ENCODE assay signal across 9 mouse cellular contexts in genomic region chr16:28851409-28851821, GRCm38 (mm10).
DNase-seq lines count a peak whose midpoint lies in the region; ATAC-seq lines count a peak whose summit lies in the region.
"Had no signal": no experiment of that assay in that cellular context is flagged by ENCODE, and none has a peak within 500 bp of the region (broad histone marks: within the 10 kb centered on the region; RNA-seq: fewer than 3 reads in every experiment).

No protein-coding gene starts in this region.

- no peak for ATAC-seq in heart, embryonic 14.5 days (ENCODE audit: insufficient number of reproducible peaks, insufficient read depth, low FRiP score, low read depth)
- ATAC-seq in heart, embryonic 12.5 days (ENCODE audit: insufficient number of reproducible peaks, low FRiP score) = no peak
- peak; percentile 67 for ATAC-seq in intestine, embryonic 16.5 days

- H3K9ac ChIP-seq in heart, embryonic 14.5 days (ENCODE audit: low read length) = no peak overlapping the region
- no peak overlapping the region for H3K9ac ChIP-seq in heart, embryonic 12.5 days
- no peak overlapping the region for H3K9ac ChIP-seq in intestine, embryonic 16.5 days (ENCODE audit: low read depth, low read length)
- H3K9ac ChIP-seq: embryonic facial prominence, embryonic 13.5 days had no signal

- H3K4me1 ChIP-seq in heart, embryonic 14.5 days (ENCODE audit: control insufficient read depth in 2 of 2, insufficient read depth in 2 of 2, low read length in 2 of 2) = peaks cover 2 to 3% of the 10 kb centered on the region in 2 experiments; a peak in 2 of 4 replicates
- H3K4me1 ChIP-seq in heart, embryonic 12.5 days (replicated peaks) = 0 out of 2 replicates have a peak, but pooled peaks cover 5% of the 10 kb centered on the region
- peaks cover 8% of the 10 kb centered on the region; the same call in 1 of the 2 replicates for H3K4me1 ChIP-seq in intestine, embryonic 16.5 days (ENCODE audit: control insufficient read depth, insufficient read depth, low read length)
- H3K4me1 ChIP-seq in limb, embryonic 10.5 days = peaks cover 7% of the 10 kb centered on the region; the same call in 1 of the 2 replicates

- H3K4me2 ChIP-seq in heart, embryonic 14.5 days (ENCODE audit: low read length) = peak overlapping the region; percentile 27
- H3K4me2 ChIP-seq in heart, embryonic 12.5 days = no peak overlapping the region
- H3K4me2 ChIP-seq in intestine, embryonic 16.5 days (ENCODE audit: low read depth, low read length) = 0 out of 2 replicates have a peak overlapping the region, but pooled peaks have one; percentile 11
- H3K4me2 ChIP-seq: embryonic facial prominence, embryonic 13.5 days had no signal

- 59% methylated on average over 11 of the region's 11 CpGs for WGBS in heart, embryonic 14.5 days
- WGBS in heart, embryonic 12.5 days = 64% methylated on average over 11 of the region's 11 CpGs
- WGBS in intestine, embryonic 16.5 days = 44% methylated on average over 11 of the region's 11 CpGs
- WGBS in limb, embryonic 10.5 days = 74% methylated on average over 11 of the region's 11 CpGs

- H3K27ac ChIP-seq in heart, embryonic 14.5 days (replicated peaks in 1 of 2; ENCODE audit: control insufficient read depth in 1 of 2, insufficient read depth in 1 of 2, low read depth in 2 of 2, low read length in 2 of 2) = no peak overlapping the region
- H3K27ac ChIP-seq in heart, embryonic 12.5 days (ENCODE audit: poor library complexity, severe bottlenecking) = no peak overlapping the region
- H3K27ac ChIP-seq in intestine, embryonic 16.5 days (ENCODE audit: low read length) = no peak overlapping the region
- no peak overlapping the region for H3K27ac ChIP-seq in limb, embryonic 10.5 days
- H3K27ac ChIP-seq: embryonic facial prominence, embryonic 13.5 days had no signal

- H3K4me3 ChIP-seq in heart, embryonic 14.5 days (ENCODE audit: control insufficient read depth in 1 of 2, insufficient read depth in 1 of 2, low read depth in 1 of 2, low read length in 2 of 2) = no peak overlapping the region
- H3K4me3 ChIP-seq in heart, embryonic 12.5 days = no peak overlapping the region
- H3K4me3 ChIP-seq in intestine, embryonic 16.5 days (ENCODE audit: low read length) = no peak overlapping the region
- H3K4me3 ChIP-seq in limb, embryonic 10.5 days = no peak overlapping the region
- H3K4me3 ChIP-seq: embryonic facial prominence, embryonic 13.5 days had no signal

- no peaks in the 10 kb centered on the region for H3K27me3 ChIP-seq in heart, embryonic 14.5 days (ENCODE audit: control insufficient read depth, insufficient read depth, low read length)
- no peaks in the 10 kb centered on the region for H3K27me3 ChIP-seq in heart, embryonic 12.5 days (replicated peaks)
- no peaks in the 10 kb centered on the region for H3K27me3 ChIP-seq in intestine, embryonic 16.5 days (replicated peaks; ENCODE audit: control insufficient read depth, insufficient read depth, low read length)
- H3K27me3 ChIP-seq in limb, embryonic 10.5 days (ENCODE audit: low read depth, poor library complexity, severe bottlenecking) = no peaks in the 10 kb centered on the region
- H3K27me3 ChIP-seq: embryonic facial prominence, embryonic 13.5 days had no signal

- peak; percentile 40 for DNase-seq in fat pad, adult 2 months (ENCODE audit: extremely low read depth, low read depth, low spot score)
- DNase-seq in neural tube, embryonic 10.5 days (ENCODE audit: extremely low spot score, low spot score) = peak; percentile 25
- no peak for DNase-seq in limb, embryonic 10.5 days (ENCODE audit: low spot score)
- DNase-seq in right cerebral cortex, postnatal 25 days = no peak
- DNase-seq in spleen, postnatal 10 days (ENCODE audit: low spot score in 2 of 2) = no peak

- peaks cover 4% of the 10 kb centered on the region; the same call in 1 of the 2 replicates for H3K36me3 ChIP-seq in heart, embryonic 14.5 days (ENCODE audit: control insufficient read depth, insufficient read depth, low read length)
- peaks cover 8% of the 10 kb centered on the region for H3K36me3 ChIP-seq in heart, embryonic 12.5 days
- 0 out of 2 replicates have a peak, but pooled peaks cover 8% of the 10 kb centered on the region for H3K36me3 ChIP-seq in intestine, embryonic 16.5 days (ENCODE audit: control insufficient read depth, insufficient read depth, low read length)
- peaks cover 11% of the 10 kb centered on the region for H3K36me3 ChIP-seq in limb, embryonic 10.5 days

- H3K9me3 ChIP-seq in heart, embryonic 14.5 days (ENCODE audit: control insufficient read depth, low read length) = peaks cover 6% of the 10 kb centered on the region; the same call in 1 of the 2 replicates
- no peaks in the 10 kb centered on the region; the same call in 1 of the 2 replicates for H3K9me3 ChIP-seq in heart, embryonic 12.5 days (replicated peaks)
- H3K9me3 ChIP-seq in intestine, embryonic 16.5 days (ENCODE audit: control insufficient read depth, low read length) = 0 out of 2 replicates have a peak, but pooled peaks cover 9% of the 10 kb centered on the region
- H3K9me3 ChIP-seq in limb, embryonic 10.5 days (replicated peaks) = 0 out of 2 replicates have a peak, but pooled peaks cover 1% of the 10 kb centered on the region
- H3K9me3 ChIP-seq: embryonic facial prominence, embryonic 13.5 days had no signal

Comparison
In these comparisons a context has a peak if more than half of its experiments do, and no peak if none do; other contexts are left out.
1. DNase-seq: peak in fat pad, adult 2 months (single experiment) and neural tube, embryonic 10.5 days (single experiment); none in limb, embryonic 10.5 days (single experiment), right cerebral cortex, postnatal 25 days (single experiment) and spleen, postnatal 10 days (0 of 2).